Mouse (Mus musculus) frontal cortex, adult (tissue): ENCODE results near the gene Tmtc2.

Experiments used
- ATAC-seq: cut with Nextera tagmentation; 2 replicates; pipeline ENCODE4 v1.9.2; 2017; ENCODE audit warnings: mild to moderate bottlenecking, moderate library complexity, mixed read lengths; ENCODE audit not compliant: low TSS enrichment

Tmtc2 gene

DNA sequence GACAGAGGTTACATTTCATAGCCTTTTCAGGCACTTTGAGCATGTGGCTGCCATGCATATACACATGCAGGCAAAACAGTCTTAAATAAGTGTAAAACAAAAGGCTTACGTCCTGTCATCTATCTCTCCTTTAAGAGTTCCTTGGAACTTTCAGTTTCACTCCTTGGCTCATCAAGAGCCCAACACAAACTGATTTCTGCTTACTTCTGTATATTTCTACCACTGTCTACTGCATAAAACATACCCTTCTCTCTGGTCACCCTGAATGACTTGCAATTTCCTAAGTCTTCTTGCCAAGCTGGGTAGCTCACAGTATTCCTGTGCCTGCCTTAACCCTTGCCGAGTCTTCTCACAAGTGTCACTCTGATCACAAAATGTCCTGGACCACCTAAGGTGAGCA lies 26.2 kb downstream of the Tmtc2 start:
- no peak for ATAC-seq

- no peak for ATAC-seq
These were observed 29.9 kb downstream of the Tmtc2 start for GRCm38 (mm10) chr10:105544004-105545003.

DNA sequence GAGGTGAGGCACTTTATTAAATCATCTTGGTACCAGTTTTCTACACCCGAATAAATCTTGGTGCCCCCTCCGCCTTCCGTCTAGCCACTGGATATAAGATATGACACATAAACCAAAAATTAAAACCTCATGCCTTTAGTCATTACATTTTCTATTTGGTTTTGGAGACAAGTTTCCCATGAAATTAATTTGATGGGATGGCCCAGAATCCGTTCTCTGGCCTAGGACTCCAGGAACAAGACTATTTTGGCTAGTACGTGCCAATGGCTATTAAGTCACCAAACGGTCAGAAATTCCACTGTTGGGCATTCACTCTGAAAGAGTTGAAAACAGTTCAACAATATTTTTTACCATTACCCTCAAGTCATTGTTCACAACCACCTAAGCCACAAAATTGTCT lies 32.2 kb downstream of the Tmtc2 start:
- no peak for ATAC-seq

DNA sequence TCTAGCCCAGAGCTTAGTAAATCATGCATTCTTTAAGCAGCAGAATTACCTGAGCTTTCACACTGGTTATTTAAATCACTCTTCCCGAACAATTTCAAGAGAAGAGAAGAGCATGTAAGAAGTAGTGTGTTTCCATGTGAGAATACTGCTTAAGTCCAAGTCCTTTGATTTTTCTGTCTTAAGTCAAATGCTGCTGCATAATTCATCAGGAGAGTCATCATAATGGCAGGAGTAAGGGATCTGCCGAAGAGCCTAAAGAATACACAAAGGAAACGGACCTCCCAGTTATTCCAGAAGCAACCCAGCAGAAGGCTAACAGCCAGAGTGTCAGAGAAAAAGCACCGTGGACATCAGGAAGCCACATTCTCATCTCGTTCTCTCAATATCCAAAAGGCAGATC lies 34.6 kb downstream of the Tmtc2 start:
- ATAC-seq = peak; percentile 44

DNA sequence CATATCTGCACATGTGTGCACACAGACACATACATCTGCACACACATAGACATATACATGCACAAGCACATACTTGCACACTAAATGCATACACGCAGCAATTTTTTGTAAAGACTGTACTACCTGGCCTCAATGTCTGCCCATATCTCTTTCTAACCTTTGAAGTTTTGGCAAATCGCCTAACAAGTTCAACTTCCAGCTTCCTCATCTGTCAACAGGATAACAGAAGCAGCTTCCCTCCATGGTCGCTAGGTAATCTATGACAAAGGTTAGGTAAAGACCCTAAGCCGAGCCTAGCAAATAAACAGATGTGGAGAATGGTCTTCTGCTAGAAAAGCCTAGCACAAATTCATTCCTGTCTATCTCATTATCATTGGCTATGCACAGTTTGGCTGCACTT lies 37.3 kb downstream of the Tmtc2 start:
- no peak for ATAC-seq

GRCm38 (mm10) chr10:105535848-105536247 lies 38.4 kb downstream of the Tmtc2 start:
- ATAC-seq = no peak

GRCm38 (mm10) chr10:105532747-105533146 lies 41.5 kb downstream of the Tmtc2 start:
- no peak for ATAC-seq

GRCm38 (mm10) chr10:105532019-105532525 lies 42.2 kb downstream of the Tmtc2 start:
- no peak for ATAC-seq

DNA sequence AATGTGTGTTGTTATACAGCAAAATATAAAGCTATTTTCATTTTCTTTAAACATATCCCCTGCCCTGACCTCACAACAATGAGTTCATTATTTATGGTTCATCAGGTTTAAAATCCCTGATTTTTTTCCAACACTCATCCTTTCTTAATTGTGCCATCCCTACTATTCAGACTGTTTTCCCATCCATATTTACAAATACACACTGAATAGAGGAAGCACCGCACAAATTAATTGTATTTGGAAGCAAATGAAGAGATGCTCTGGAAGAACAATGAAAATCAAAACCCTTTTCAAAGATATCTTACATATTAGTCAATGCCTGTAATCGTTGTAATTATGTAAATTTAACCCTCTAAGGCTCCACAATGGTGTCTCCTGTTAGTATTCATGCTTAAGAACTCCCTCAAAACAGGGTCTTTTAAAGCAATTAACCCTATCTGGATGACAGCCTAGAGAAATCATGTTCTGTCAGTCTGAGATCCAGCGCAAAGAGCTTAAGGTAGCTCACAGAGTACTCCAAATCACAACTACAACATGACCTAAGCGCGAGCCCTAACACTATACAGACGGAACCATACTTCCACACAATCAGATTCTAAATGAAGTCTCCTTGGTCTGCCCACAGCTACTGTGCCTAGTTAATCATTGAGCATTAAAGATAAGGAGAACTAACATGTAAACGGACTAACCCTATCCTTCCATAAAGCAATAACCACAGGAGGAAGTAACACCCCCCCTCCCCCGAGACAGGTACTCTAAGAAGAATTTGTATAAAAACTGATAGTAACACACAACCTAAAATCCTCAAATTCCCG lies 43.0 kb downstream of the Tmtc2 start:
- ATAC-seq = no peak

GRCm38 (mm10) chr10:105523405-105524088 lies 50.7 kb downstream of the Tmtc2 start:
- peak; percentile 95 for ATAC-seq

GRCm38 (mm10) chr10:105522431-105522830 lies 51.8 kb downstream of the Tmtc2 start:
- ATAC-seq = no peak

- no peak for ATAC-seq
These were observed 55.0 kb downstream of the Tmtc2 start for GRCm38 (mm10) chr10:105519154-105519806.

DNA sequence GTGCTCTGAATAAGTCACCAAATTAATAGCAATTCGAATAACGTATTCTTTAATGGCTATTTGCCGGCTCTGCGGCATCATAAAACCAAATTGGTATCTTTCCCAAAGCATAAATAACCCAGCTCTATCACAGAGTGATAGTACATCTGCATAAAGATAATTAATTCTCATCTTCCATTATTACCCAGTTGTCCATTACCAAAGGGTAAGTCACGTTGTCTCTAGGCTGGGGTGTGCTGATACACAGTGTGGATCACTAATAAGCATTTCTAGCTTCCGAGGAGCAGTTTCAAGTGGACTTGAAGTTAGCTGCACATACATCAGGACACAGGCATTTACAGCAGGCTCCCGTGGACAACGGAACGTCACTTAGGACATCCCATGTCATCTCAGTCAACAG lies 56.1 kb downstream of the Tmtc2 start:
- ATAC-seq = no peak

DNA sequence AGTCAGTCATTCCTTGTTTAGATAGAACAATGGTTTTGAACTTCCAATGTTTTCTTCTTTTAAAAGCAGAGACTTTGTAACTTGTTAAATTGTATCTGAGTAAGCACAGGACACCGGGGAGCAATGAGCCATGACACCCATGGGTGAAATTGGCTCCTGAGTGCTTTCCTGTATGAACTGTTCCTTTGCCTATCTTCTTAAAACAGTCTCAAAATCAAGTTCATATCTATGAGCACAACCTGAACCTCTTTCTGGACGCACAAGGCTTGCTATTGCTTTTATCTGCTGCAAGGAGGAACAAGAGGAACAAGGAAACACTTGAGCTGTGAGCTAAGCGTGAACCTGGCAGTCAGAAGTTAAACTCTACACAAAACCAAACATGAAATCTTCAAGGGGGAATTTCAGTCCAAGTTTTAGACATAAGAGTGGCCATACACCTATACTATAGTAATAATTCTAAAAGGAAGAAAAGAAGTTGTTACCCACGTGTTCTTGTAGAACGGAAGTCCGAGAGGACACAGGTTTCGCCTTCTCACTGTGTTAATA lies 60.4 kb downstream of the Tmtc2 start:
- ATAC-seq = no peak

GRCm38 (mm10) chr10:105509896-105510272 lies 64.4 kb downstream of the Tmtc2 start:
- ATAC-seq = no peak

DNA sequence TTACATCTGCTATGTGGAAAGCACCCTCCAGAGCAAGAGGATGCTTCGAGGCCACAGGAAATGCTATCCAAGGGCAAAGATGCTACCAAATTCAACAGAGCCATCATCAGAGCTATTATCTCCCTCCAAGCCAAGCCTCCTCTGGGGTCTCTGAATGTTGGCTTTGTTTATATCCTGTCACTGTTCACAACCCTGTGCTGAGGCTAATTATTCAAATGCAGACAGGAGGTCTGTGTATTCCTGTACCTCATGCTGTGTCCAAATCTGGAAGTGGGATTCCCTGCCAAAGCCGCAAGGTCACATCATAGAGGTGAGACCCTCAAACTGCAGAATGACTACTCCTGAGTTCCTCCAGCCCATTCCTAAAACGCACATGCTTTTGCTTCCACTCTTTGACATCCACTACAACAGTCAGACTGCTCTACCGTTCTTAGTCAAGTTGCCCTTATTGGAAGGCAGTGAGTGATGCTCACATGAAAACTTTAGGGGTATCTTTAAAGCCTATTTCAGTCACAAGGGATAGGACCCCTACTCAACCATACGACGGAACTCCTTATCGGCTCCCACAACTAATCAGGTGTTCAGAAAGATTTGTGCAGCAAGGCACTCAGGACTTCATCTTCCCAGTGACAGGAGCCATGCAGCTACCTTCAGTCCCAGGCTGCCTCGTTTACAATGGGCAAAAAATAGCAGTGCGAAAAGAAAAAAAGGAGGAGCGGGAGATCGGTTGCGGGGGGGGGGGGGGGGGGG lies 64.9 kb downstream of the Tmtc2 start:
- ATAC-seq = no peak

GRCm38 (mm10) chr10:105507982-105508786 lies 66.1 kb downstream of the Tmtc2 start:
- no peak for ATAC-seq

DNA sequence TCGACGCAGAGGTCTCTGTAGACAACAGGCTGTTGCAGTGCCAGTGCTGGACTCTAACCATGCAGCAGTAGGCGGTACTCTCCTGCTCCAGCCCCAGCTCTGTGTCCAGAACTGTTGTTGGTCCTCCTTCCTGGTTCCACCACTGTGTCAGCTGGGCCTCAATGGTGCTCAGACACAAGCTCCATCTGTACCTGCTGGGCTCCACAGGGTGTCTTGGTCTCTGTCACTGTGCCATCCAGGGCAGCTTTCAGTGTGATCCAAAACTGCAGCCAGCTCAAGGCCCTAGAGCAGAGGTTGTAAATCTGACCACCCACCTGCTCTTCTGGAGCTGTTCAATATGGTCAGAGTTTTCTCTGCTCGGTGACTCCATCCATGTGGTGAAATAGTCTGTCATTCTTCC lies 68.2 kb downstream of the Tmtc2 start:
- no peak for ATAC-seq

DNA sequence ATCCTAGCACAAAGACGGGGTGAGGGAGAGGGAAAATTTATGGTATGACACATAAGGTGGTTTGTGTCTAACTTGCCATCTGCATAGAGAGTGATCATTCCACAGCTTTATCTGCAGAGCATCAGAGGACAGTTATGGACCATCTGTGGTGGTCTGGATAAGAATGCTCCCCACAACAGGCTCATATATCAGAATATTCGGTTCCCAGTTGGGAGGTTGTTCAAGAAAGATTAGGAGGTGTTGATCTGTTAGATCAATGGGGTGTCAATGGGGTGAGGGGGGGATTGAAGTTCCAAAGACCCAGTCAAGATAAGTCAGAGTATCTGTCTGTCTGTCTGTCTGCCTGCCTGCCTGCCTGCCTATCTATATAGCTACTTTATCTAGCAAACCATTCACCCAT lies 69.8 kb downstream of the Tmtc2 start:
- no peak for ATAC-seq

GRCm38 (mm10) chr10:105501736-105502135 lies 72.5 kb downstream of the Tmtc2 start:
- ATAC-seq = no peak
